13 mouse cellular contexts compared by ENCODE assay signal in the genomic region with DNA sequence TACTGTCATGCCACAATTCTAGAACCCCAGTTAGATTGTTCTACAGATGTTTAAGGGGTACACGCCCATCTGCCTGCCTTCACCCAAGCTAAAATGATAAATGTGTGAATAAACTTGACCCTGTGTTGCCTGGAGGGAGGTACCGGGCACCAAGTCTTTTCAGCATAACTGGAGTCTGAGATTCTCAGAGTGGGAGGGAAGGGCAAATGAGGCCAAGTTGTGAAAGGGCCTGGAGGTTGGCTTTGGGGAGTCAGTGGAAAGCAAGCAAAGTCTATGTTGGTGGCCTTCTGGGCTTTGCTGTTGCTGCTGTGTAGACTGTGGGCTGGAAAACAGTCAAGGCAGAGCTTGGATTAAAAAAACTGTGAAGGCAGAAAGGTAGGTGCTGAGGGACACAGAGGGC. TPM values are rescaled to one million over a fixed set of nuclear protein-coding genes. Genes with fewer than 3 reads are reported as not detected.
DNase-seq lines count a peak whose midpoint lies in the region; ATAC-seq and TF ChIP-seq lines count a peak whose summit lies in the region.
"Had no signal": no experiment of that assay in that cellular context is flagged by ENCODE, and none has a peak within 500 bp of the region (broad histone marks: within the 10 kb centered on the region; RNA-seq: fewer than 3 reads in every experiment).

No protein-coding gene starts in this region.

- no peak overlapping the region for H3K9ac ChIP-seq in heart, embryonic 12.5 days
- H3K9ac ChIP-seq in lung, embryonic 15.5 days = no peak overlapping the region
- no peak overlapping the region for H3K9ac ChIP-seq in heart, postnatal 0 days (replicated peaks; ENCODE audit: low read depth, low read length)
- H3K9ac ChIP-seq: embryonic facial prominence, embryonic 13.5 days; lung, embryonic 14.5 days had no signal

- H3K4me2 ChIP-seq in heart, embryonic 12.5 days = no peak overlapping the region
- no peak overlapping the region for H3K4me2 ChIP-seq in lung, embryonic 15.5 days
- H3K4me2 ChIP-seq in heart, postnatal 0 days (ENCODE audit: low read depth, low read length) = no peak overlapping the region
- H3K4me2 ChIP-seq: embryonic facial prominence, embryonic 13.5 days; lung, embryonic 14.5 days had no signal

- H3K36me3 ChIP-seq in heart, embryonic 12.5 days = 0 out of 2 replicates have a peak, but pooled peaks cover under 1% of the 10 kb centered on the region
- no peaks in the 10 kb centered on the region for H3K36me3 ChIP-seq in lung, embryonic 15.5 days
- peaks cover 1% of the 10 kb centered on the region for H3K36me3 ChIP-seq in heart, postnatal 0 days (replicated peaks; ENCODE audit: control insufficient read depth, insufficient read depth, low read length)
- H3K36me3 ChIP-seq: embryonic facial prominence, embryonic 13.5 days had no signal

- peak; percentile 49 for DNase-seq in adrenal gland, adult 2 months
- no peak for DNase-seq in adrenal gland, postnatal 4 days (ENCODE audit: low spot score in 2 of 2)
- DNase-seq in heart, postnatal 36 days = no peak
- DNase-seq in lung, postnatal 25 days (ENCODE audit: low spot score) = no peak
- no peak for DNase-seq in heart, postnatal 0 days (ENCODE audit: low spot score)
- no peak for DNase-seq in embryo, embryonic 9.5 days (ENCODE audit: extremely low spot score)
- DNase-seq: cerebellum, adult 11-12 months; cerebellum, postnatal 36 days had no signal

- H3K4me3 ChIP-seq in heart, embryonic 12.5 days = no peak overlapping the region
- no peak overlapping the region for H3K4me3 ChIP-seq in lung, embryonic 15.5 days
- no peak overlapping the region for H3K4me3 ChIP-seq in heart, postnatal 0 days (ENCODE audit: low read depth, low read length)
- H3K4me3 ChIP-seq: embryonic facial prominence, embryonic 13.5 days; forebrain, embryonic 10.5 days had no signal

- H3K9me3 ChIP-seq in heart, embryonic 12.5 days (replicated peaks) = 0 out of 2 replicates have a peak, but pooled peaks cover 4% of the 10 kb centered on the region
- H3K9me3 ChIP-seq in lung, embryonic 15.5 days = no peaks in the 10 kb centered on the region
- no peaks in the 10 kb centered on the region for H3K9me3 ChIP-seq in heart, postnatal 0 days (replicated peaks; ENCODE audit: control insufficient read depth, low read length)
- H3K9me3 ChIP-seq: embryonic facial prominence, embryonic 13.5 days; forebrain, embryonic 10.5 days had no signal

- TF ChIP-seq CTCF in heart, postnatal 0 days (IDR thresholded peaks at IDR 0.05; ENCODE audit: low read depth) = no peak

- H3K27me3 ChIP-seq in heart, embryonic 12.5 days (replicated peaks) = no peaks in the 10 kb centered on the region
- no peaks in the 10 kb centered on the region for H3K27me3 ChIP-seq in lung, embryonic 15.5 days
- no peaks in the 10 kb centered on the region for H3K27me3 ChIP-seq in heart, postnatal 0 days (ENCODE audit: control insufficient read depth, insufficient read depth, low read length)

- H3K4me1 ChIP-seq in heart, embryonic 12.5 days (replicated peaks) = peaks cover 14% of the 10 kb centered on the region
- peaks cover 13% of the 10 kb centered on the region for H3K4me1 ChIP-seq in lung, embryonic 15.5 days
- H3K4me1 ChIP-seq in heart, postnatal 0 days (ENCODE audit: control insufficient read depth, insufficient read depth) = 0 out of 2 replicates have a peak, but pooled peaks cover 9% of the 10 kb centered on the region

- TF ChIP-seq EP300 in heart, postnatal 0 days (IDR thresholded peaks at IDR 0.05; ENCODE audit: low read depth) = no peak

- intact Hi-C loops in heart, postnatal 36 days (cut with DNase I) = no loop called here

- no peak for ATAC-seq in heart, embryonic 12.5 days (ENCODE audit: insufficient number of reproducible peaks, low FRiP score)
- no peak for ATAC-seq in lung, embryonic 15.5 days (ENCODE audit: borderline replicate concordance, extremely low read depth, low FRiP score, low TSS enrichment)
- no peak for ATAC-seq in heart, postnatal 0 days (ENCODE audit: insufficient read depth, low read depth)

- H3K27ac ChIP-seq in heart, embryonic 12.5 days (ENCODE audit: poor library complexity, severe bottlenecking) = peak overlapping the region; percentile 31
- H3K27ac ChIP-seq in lung, embryonic 15.5 days = 0 out of 2 replicates have a peak overlapping the region, but pooled peaks have one; percentile 13
- H3K27ac ChIP-seq in heart, postnatal 0 days (ENCODE audit: low read depth) = peak overlapping the region; percentile 69
- H3K27ac ChIP-seq: embryonic facial prominence, embryonic 13.5 days; forebrain, embryonic 10.5 days had no signal

- 65% methylated on average over 2 of the region's 2 CpGs for WGBS in heart, embryonic 12.5 days
- WGBS in lung, embryonic 15.5 days = 55% methylated on average over 2 of the region's 2 CpGs
- 76% methylated on average over 2 of the region's 2 CpGs for WGBS in heart, postnatal 0 days

RNA-seq across cellular contexts. Expression of a gene that starts 13.6 kb away (rescaled TPM):
- total RNA-seq in adrenal gland, adult 2 months (2021) = 10 to 100 TPM; 27.9 to 33.3 TPM
- 12.7 and 13.4 TPM in 2 replicates for polyA plus RNA-seq in adrenal gland, adult 2 months (2012; rRNA removed)
- 10 to 100 TPM; 44.2 to 47.6 TPM for total RNA-seq in adrenal gland, postnatal 4 days (2021)
- 10.5 and 11.0 TPM in 2 replicates for polyA plus RNA-seq in heart, embryonic 12.5 days (2016; fragmentation: Nextera tagmentation; extraction: Ambion mirVana)
- 10 to 100 TPM; 31.6 to 35.8 TPM for total RNA-seq in heart, postnatal 36 days (2021)
- polyA plus RNA-seq in lung, embryonic 15.5 days (2015; fragmentation: Nextera tagmentation; extraction: Ambion mirVana) = 11.6 and 13.1 TPM in 2 replicates
- total RNA-seq in heart, postnatal 0 days (2014; rRNA removed; ENCODE audit: low replicate concordance) = 16.0 and 18.0 TPM in 2 replicates
- polyA plus RNA-seq in heart, postnatal 0 days (2015; fragmentation: Nextera tagmentation; extraction: Ambion mirVana) = 9.3 and 9.6 TPM in 2 replicates

RNA-seq across cellular contexts. Expression of a gene that starts 13.7 kb away (rescaled TPM):
- 100 to 1,000 TPM in 1 of 2 experiments, 10 to 100 TPM in 1; 87.3 to 125 TPM for total RNA-seq in adrenal gland, adult 2 months (2021)
- polyA plus RNA-seq in adrenal gland, adult 2 months (2012; rRNA removed) = 300 and 469 TPM in 2 replicates
- total RNA-seq in adrenal gland, postnatal 4 days (2021) = 10 to 100 TPM; 82.0 to 87.5 TPM
- 30.2 and 31.2 TPM in 2 replicates for polyA plus RNA-seq in heart, embryonic 12.5 days (2016; fragmentation: Nextera tagmentation; extraction: Ambion mirVana)
- 10 to 100 TPM; 43.3 to 51.3 TPM for total RNA-seq in heart, postnatal 36 days (2021)
- 20.0 and 23.2 TPM in 2 replicates for polyA plus RNA-seq in lung, embryonic 15.5 days (2015; fragmentation: Nextera tagmentation; extraction: Ambion mirVana)
- 20.6 and 70.6 TPM in 2 replicates for total RNA-seq in heart, postnatal 0 days (2014; rRNA removed; ENCODE audit: low replicate concordance)
- 30.9 and 31.6 TPM in 2 replicates for polyA plus RNA-seq in heart, postnatal 0 days (2015; fragmentation: Nextera tagmentation; extraction: Ambion mirVana)

Comparison
In these comparisons a context has a peak if more than half of its experiments do, and no peak if none do; other contexts are left out.
1. H3K27ac ChIP-seq: peak in every context shown above with its lines; median percentile 69 in heart, postnatal 0 days; 31 in heart, embryonic 12.5 days; 13 in lung, embryonic 15.5 days.